Mouse (Mus musculus): ENCODE data around the gene Prpf39. TPM values are rescaled to one million over a fixed set of nuclear protein-coding genes. Genes with fewer than 3 reads are reported as not detected.

Gene Prpf39
- polyA plus RNA-seq, 1 experiment = 4.3 TPM

DNA sequence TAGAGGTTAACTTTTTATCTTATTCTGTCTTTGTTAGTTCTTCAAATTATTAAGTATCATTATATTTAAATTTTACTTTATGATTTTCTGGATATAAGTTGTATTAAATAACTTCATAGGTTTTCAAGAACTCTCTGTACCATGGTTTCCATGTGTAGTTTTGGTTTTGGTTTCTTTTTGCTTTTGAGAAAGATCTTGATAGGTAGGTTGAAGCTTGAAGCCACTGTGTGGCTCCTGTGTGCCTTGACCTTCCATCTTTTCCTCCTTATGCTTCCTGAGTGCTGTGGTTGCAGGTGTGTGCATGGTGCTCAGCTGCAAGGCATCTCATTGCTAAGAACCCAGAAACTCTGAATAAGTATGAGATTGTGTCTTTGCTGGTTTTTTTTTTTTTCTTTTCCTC is 12.7 kb downstream of the Prpf39 start:
- Histone ChIP-seq H3K36me3 (ENCODE audit: control insufficient read depth, insufficient read depth) (peaks cover 93% of the 10 kb centered on the region), H3K79me3 (ENCODE audit: low read depth) (peaks cover 38% of the 10 kb centered on the region), H3K27me3 (ENCODE audit: control insufficient read depth, insufficient read depth, insufficient read length) (no peaks in the 10 kb centered on the region), H3ac (ENCODE audit: control insufficient read depth, insufficient read length, low read depth) (no peak overlapping the region), H3K79me2 (ENCODE audit: control insufficient read depth, insufficient read depth) (peaks cover 79% of the 10 kb centered on the region), H3K4me3 (ENCODE audit: insufficient read depth, poor library complexity, severe bottlenecking) (no peak overlapping the region)
- no peak for TF ChIP-seq MYOG (IDR thresholded peaks at IDR 0.05; ENCODE audit: control insufficient read depth, extremely low read depth, insufficient read length)
- no peak for TF ChIP-seq CTCF (IDR thresholded peaks at IDR 0.05; ENCODE audit: control insufficient read depth, insufficient read depth, insufficient read length)
- TF ChIP-seq FOSL1 (IDR thresholded peaks at IDR 0.05; ENCODE audit: insufficient read depth, low read length, poor library complexity, severe bottlenecking) = no peak
- no peak for TF ChIP-seq USF1 (IDR thresholded peaks at IDR 0.05; ENCODE audit: low read depth)
- no peak for TF ChIP-seq MAX (IDR thresholded peaks at IDR 0.05)
- TF ChIP-seq CEBPB (IDR thresholded peaks at IDR 0.05; ENCODE audit: low read depth) = no peak
- no peak for TF ChIP-seq MYOD1 (IDR thresholded peaks at IDR 0.05; ENCODE audit: control insufficient read depth, insufficient read length, low read depth)

DNA sequence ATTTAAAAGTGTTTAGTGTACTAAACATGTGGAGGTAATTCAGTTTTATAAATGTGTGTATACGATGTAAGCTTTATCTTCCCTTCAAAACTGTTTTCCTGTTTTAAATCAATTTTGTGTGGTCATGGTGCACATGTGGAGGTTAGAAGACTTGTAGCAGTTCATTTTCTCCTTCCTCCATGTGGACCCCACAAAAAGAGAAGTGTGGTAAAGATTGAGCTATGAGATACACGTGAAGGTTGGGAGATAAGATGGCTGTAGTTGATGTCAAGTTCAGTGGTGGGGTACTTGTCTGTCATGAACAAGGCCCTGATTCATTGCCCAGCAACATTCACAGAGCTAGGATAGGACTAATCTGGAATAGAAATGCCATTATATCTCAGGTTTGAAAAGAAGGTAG is 22.1 kb downstream of the Prpf39 start:
- TF ChIP-seq MAX (IDR thresholded peaks at IDR 0.05) (no peak), MYOD1 (IDR thresholded peaks at IDR 0.05; ENCODE audit: control insufficient read depth, insufficient read length, low read depth) (no peak), FOSL1 (IDR thresholded peaks at IDR 0.05; ENCODE audit: insufficient read depth, low read length, poor library complexity, severe bottlenecking) (no peak), USF1 (IDR thresholded peaks at IDR 0.05; ENCODE audit: low read depth) (no peak), MYOG (IDR thresholded peaks at IDR 0.05; ENCODE audit: control insufficient read depth, extremely low read depth, insufficient read length) (no peak), CTCF (IDR thresholded peaks at IDR 0.05; ENCODE audit: control insufficient read depth, insufficient read depth, insufficient read length) (no peak), CEBPB (IDR thresholded peaks at IDR 0.05; ENCODE audit: low read depth) (no peak)
- Histone ChIP-seq H3K36me3 (ENCODE audit: control insufficient read depth, insufficient read depth) (peaks cover 98% of the 10 kb centered on the region), H3K27me3 (ENCODE audit: control insufficient read depth, insufficient read depth, insufficient read length) (no peaks in the 10 kb centered on the region), H3ac (ENCODE audit: control insufficient read depth, insufficient read length, low read depth) (no peak overlapping the region), H3K79me3 (ENCODE audit: low read depth) (peaks cover 4% of the 10 kb centered on the region), H3K79me2 (ENCODE audit: control insufficient read depth, insufficient read depth) (no peaks in the 10 kb centered on the region), H3K4me3 (ENCODE audit: insufficient read depth, poor library complexity, severe bottlenecking) (no peak overlapping the region)

DNA sequence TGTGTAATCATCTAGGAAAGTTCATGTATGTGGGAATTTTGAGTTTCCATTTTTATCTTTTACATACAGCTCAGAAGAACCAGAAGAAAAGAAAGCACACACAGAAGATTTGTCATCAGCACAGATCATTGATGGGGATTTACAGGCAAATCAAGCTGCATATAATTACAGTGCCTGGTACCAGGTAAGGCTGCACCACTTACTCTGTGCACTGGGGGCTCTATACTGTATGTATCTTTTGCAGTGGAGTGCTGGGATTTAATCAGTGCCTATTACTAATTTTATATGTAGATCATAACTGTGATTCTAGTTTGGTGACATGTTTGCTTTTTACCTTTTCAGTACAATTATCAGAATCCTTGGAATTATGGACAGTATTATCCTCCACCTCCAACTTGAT is 24.9 kb downstream of the Prpf39 start:
- Histone ChIP-seq H3K79me3 (ENCODE audit: low read depth) (peaks cover 8% of the 10 kb centered on the region), H3ac (ENCODE audit: control insufficient read depth, insufficient read length, low read depth) (no peak overlapping the region), H3K4me3 (ENCODE audit: insufficient read depth, poor library complexity, severe bottlenecking) (no peak overlapping the region), H3K36me3 (ENCODE audit: control insufficient read depth, insufficient read depth) (peaks cover 98% of the 10 kb centered on the region), H3K79me2 (ENCODE audit: control insufficient read depth, insufficient read depth) (no peaks in the 10 kb centered on the region), H3K27me3 (ENCODE audit: control insufficient read depth, insufficient read depth, insufficient read length) (no peaks in the 10 kb centered on the region)
- TF ChIP-seq FOSL1 (IDR thresholded peaks at IDR 0.05; ENCODE audit: insufficient read depth, low read length, poor library complexity, severe bottlenecking) = no peak
- TF ChIP-seq CTCF (IDR thresholded peaks at IDR 0.05; ENCODE audit: control insufficient read depth, insufficient read depth, insufficient read length) = no peak
- no peak for TF ChIP-seq CEBPB (IDR thresholded peaks at IDR 0.05; ENCODE audit: low read depth)
- no peak for TF ChIP-seq MYOD1 (IDR thresholded peaks at IDR 0.05; ENCODE audit: control insufficient read depth, insufficient read length, low read depth)
- no peak for TF ChIP-seq USF1 (IDR thresholded peaks at IDR 0.05; ENCODE audit: low read depth)
- TF ChIP-seq MYOG (IDR thresholded peaks at IDR 0.05; ENCODE audit: control insufficient read depth, extremely low read depth, insufficient read length) = no peak
- no peak for TF ChIP-seq MAX (IDR thresholded peaks at IDR 0.05)

DNA sequence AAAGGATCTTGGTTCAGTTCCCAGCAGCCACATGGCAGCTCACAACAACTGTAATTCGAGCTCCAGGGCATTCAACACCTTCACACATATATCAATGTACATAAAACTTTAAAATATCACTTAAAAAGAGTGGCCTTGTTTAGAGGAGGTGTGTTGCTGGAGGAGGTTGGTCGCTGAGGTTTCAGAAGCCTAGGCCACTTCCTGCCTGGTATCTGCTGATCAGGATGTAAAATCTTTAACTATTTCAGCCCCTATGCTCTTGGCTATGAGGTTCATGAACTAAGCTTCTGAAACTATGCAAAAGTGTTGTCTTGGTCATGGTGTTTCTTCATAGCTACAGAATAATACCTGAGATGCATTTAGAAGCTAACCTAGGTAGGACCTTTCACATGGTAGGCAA is 29.1 kb downstream of the Prpf39 start:
- TF ChIP-seq MYOG (IDR thresholded peaks at IDR 0.05; ENCODE audit: control insufficient read depth, extremely low read depth, insufficient read length) (no peak), CEBPB (IDR thresholded peaks at IDR 0.05; ENCODE audit: low read depth) (no peak), MAX (IDR thresholded peaks at IDR 0.05) (no peak), USF1 (IDR thresholded peaks at IDR 0.05; ENCODE audit: low read depth) (no peak), MYOD1 (IDR thresholded peaks at IDR 0.05; ENCODE audit: control insufficient read depth, insufficient read length, low read depth) (no peak), CTCF (IDR thresholded peaks at IDR 0.05; ENCODE audit: control insufficient read depth, insufficient read depth, insufficient read length) (no peak), FOSL1 (IDR thresholded peaks at IDR 0.05; ENCODE audit: insufficient read depth, low read length, poor library complexity, severe bottlenecking) (no peak)
- no peaks in the 10 kb centered on the region for H3K27me3 ChIP-seq (ENCODE audit: control insufficient read depth, insufficient read depth, insufficient read length)
- H3K36me3 ChIP-seq (ENCODE audit: control insufficient read depth, insufficient read depth) = peaks cover 91% of the 10 kb centered on the region
- H3K79me2 ChIP-seq (ENCODE audit: control insufficient read depth, insufficient read depth) = peaks cover 4% of the 10 kb centered on the region
- H3ac ChIP-seq (ENCODE audit: control insufficient read depth, insufficient read length, low read depth) = no peak overlapping the region
- H3K4me3 ChIP-seq (ENCODE audit: insufficient read depth, poor library complexity, severe bottlenecking) = no peak overlapping the region
- H3K79me3 ChIP-seq (ENCODE audit: low read depth) = peaks cover 9% of the 10 kb centered on the region

DNA sequence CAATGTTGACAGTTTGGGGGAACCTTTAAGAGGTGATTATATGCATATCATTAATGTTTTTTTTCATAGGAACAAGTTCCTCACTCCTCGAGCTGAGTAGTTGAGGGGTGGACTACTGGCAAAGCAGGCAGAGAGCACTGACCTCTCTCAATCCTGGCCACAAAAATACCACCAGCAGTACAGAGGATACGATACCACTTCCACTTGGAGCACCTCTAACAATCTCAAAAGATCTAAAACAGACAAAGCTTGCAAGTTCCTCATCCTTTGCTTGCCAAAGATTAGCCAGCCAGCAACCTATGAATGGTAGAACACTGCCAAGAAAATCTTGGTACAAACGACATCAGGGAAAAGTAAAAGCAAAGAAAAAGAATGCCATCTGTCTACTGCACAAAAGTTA is 30.1 kb downstream of the Prpf39 start:
- no peak for TF ChIP-seq CTCF (IDR thresholded peaks at IDR 0.05; ENCODE audit: control insufficient read depth, insufficient read depth, insufficient read length)
- no peak for TF ChIP-seq MYOD1 (IDR thresholded peaks at IDR 0.05; ENCODE audit: control insufficient read depth, insufficient read length, low read depth)
- TF ChIP-seq FOSL1 (IDR thresholded peaks at IDR 0.05; ENCODE audit: insufficient read depth, low read length, poor library complexity, severe bottlenecking) = no peak
- TF ChIP-seq USF1 (IDR thresholded peaks at IDR 0.05; ENCODE audit: low read depth) = no peak
- no peak for TF ChIP-seq CEBPB (IDR thresholded peaks at IDR 0.05; ENCODE audit: low read depth)
- TF ChIP-seq MAX (IDR thresholded peaks at IDR 0.05) = no peak
- no peak for TF ChIP-seq MYOG (IDR thresholded peaks at IDR 0.05; ENCODE audit: control insufficient read depth, extremely low read depth, insufficient read length)
- H3K79me3 ChIP-seq (ENCODE audit: low read depth) = peaks cover 9% of the 10 kb centered on the region
- no peak overlapping the region for H3K4me3 ChIP-seq (ENCODE audit: insufficient read depth, poor library complexity, severe bottlenecking)
- no peaks in the 10 kb centered on the region for H3K27me3 ChIP-seq (ENCODE audit: control insufficient read depth, insufficient read depth, insufficient read length)
- H3K36me3 ChIP-seq (ENCODE audit: control insufficient read depth, insufficient read depth) = peaks cover 86% of the 10 kb centered on the region
- H3ac ChIP-seq (ENCODE audit: control insufficient read depth, insufficient read length, low read depth) = no peak overlapping the region
- peaks cover 14% of the 10 kb centered on the region for H3K79me2 ChIP-seq (ENCODE audit: control insufficient read depth, insufficient read depth)

GRCm38 (mm10) chr12:65068409-65068808 is 32.3 kb downstream of the Prpf39 start:
- Histone ChIP-seq H3K27me3 (ENCODE audit: control insufficient read depth, insufficient read depth, insufficient read length) (no peaks in the 10 kb centered on the region), H3K79me3 (ENCODE audit: low read depth) (peaks cover 21% of the 10 kb centered on the region), H3K79me2 (ENCODE audit: control insufficient read depth, insufficient read depth) (peaks cover 35% of the 10 kb centered on the region), H3K36me3 (ENCODE audit: control insufficient read depth, insufficient read depth) (peaks cover 73% of the 10 kb centered on the region), H3ac (ENCODE audit: control insufficient read depth, insufficient read length, low read depth) (no peak overlapping the region), H3K4me3 (ENCODE audit: insufficient read depth, poor library complexity, severe bottlenecking) (no peak overlapping the region)
- TF ChIP-seq MYOD1 (IDR thresholded peaks at IDR 0.05; ENCODE audit: control insufficient read depth, insufficient read length, low read depth) (no peak), CEBPB (IDR thresholded peaks at IDR 0.05; ENCODE audit: low read depth) (no peak), USF1 (IDR thresholded peaks at IDR 0.05; ENCODE audit: low read depth) (no peak), CTCF (IDR thresholded peaks at IDR 0.05; ENCODE audit: control insufficient read depth, insufficient read depth, insufficient read length) (no peak), MAX (IDR thresholded peaks at IDR 0.05) (no peak), MYOG (IDR thresholded peaks at IDR 0.05; ENCODE audit: control insufficient read depth, extremely low read depth, insufficient read length) (no peak), FOSL1 (IDR thresholded peaks at IDR 0.05; ENCODE audit: insufficient read depth, low read length, poor library complexity, severe bottlenecking) (no peak)

Measured in C2C12 (cell line).